Mouse (Mus musculus) liver, embryonic 15.5 days (tissue): ENCODE measurements around the gene Ubald1. TPM values are rescaled to one million over a fixed set of nuclear protein-coding genes. Genes with fewer than 3 reads are reported as not detected.

Source experiments
- ATAC-seq: fragments of 200-750 bp; cut with Nextera tagmentation; 2 replicates; pipeline ENCODE4 v1.8.0; 2017; ENCODE audit warnings: moderate number of reproducible peaks, mild to moderate bottlenecking, moderate library complexity; ENCODE audit not compliant: insufficient read depth
- H3K27ac ChIP-seq: fragments of 300-500 bp; sonication (generic); replicated peaks from 2 replicates; pipeline ENCODE4 v1.5.1; 2015; ENCODE audit warnings: mild to moderate bottlenecking, inconsistent platforms
- H3K27me3 ChIP-seq: fragments of 300-500 bp; sonication (generic); 2 replicates; pipeline ENCODE4 v1.6.1; 2015; ENCODE audit warnings: mild to moderate bottlenecking, inconsistent platforms
- H3K36me3 ChIP-seq: fragments of 300-500 bp; sonication (generic); replicated peaks from 2 replicates; pipeline ENCODE4 v1.6.1; 2015; ENCODE audit warnings: moderate library complexity, mild to moderate bottlenecking, inconsistent platforms
- H3K4me1 ChIP-seq: fragments of 300-500 bp; sonication (generic); replicated peaks from 2 replicates; pipeline ENCODE4 v1.6.1; 2015; ENCODE audit warnings: inconsistent platforms
- H3K4me2 ChIP-seq: fragments of 300-500 bp; sonication (generic); 2 replicates; pipeline ENCODE4 v1.6.1; 2015; ENCODE audit warnings: moderate library complexity, mild to moderate bottlenecking, inconsistent platforms
- H3K4me3 ChIP-seq: fragments of 300-500 bp; sonication (generic); replicated peaks from 2 replicates; pipeline ENCODE4 v1.5.1; 2015; ENCODE audit warnings: mild to moderate bottlenecking, inconsistent platforms
- H3K9ac ChIP-seq: fragments of 300-500 bp; sonication (generic); 2 replicates; pipeline ENCODE4 v1.6.1; 2015; ENCODE audit warnings: moderate library complexity, mild to moderate bottlenecking, inconsistent platforms
- H3K9me3 ChIP-seq: fragments of 300-500 bp; sonication (generic); replicated peaks from 2 replicates; pipeline ENCODE4 v1.6.1; 2016; ENCODE audit warnings: inconsistent platforms
- WGBS: fragments of 180-500 bp; shearing (Covaris S2); methylation state at CpG from one replicate; pipeline ENCODE4 v1.1.7; 2015; ENCODE audit warnings: mixed read lengths; ENCODE audit not compliant: insufficient replicate concordance; 5-methylcytosine and 5-hydroxymethylcytosine counted together
- polyA plus RNA-seq: library from polyadenylated mRNA; unstranded; fragments of >200 nt; fragmentation: Nextera tagmentation; extraction: Ambion mirVana; gene quantifications from 2 replicates; pipeline ENCODE4 v1.2.1, GENCODE M21; 2015

Ubald1 gene
- polyA plus RNA-seq, 1 experiment from 2014 or later, result 10.6 TPM

GRCm38 (mm10) chr16:4881400-4882351 lies 1.6 kb upstream of the Ubald1 start:
- Histone ChIP-seq H3K9ac (no peak overlapping the region), H3K4me2 (peak overlapping the region; percentile 92), H3K27me3 (no peaks in the 10 kb centered on the region), H3K27ac (peak overlapping the region; percentile 98), H3K4me1 (peaks cover 62% of the 10 kb centered on the region), H3K36me3 (no peaks in the 10 kb centered on the region), H3K4me3 (peak overlapping the region; percentile 88), H3K9me3 (no peaks in the 10 kb centered on the region)
- 59% methylated on average over 10 of the region's 10 CpGs for WGBS
- no peak for ATAC-seq

GRCm38 (mm10) chr16:4879708-4880124 lies 399 bp downstream of the Ubald1 start:
- WGBS, result under 1% methylated on average over 40 of the region's 40 CpGs
- ATAC-seq, result peak; percentile 68
- peaks cover 64% of the 10 kb centered on the region for H3K4me1 ChIP-seq
- peak overlapping the region; percentile 85 for H3K9ac ChIP-seq
- peaks cover 15% of the 10 kb centered on the region for H3K36me3 ChIP-seq
- no peaks in the 10 kb centered on the region for H3K27me3 ChIP-seq
- H3K4me3 ChIP-seq, result peak overlapping the region; percentile 88
- peak overlapping the region; percentile 92 for H3K4me2 ChIP-seq
- no peaks in the 10 kb centered on the region for H3K9me3 ChIP-seq
- peak overlapping the region; percentile 98 for H3K27ac ChIP-seq

GRCm38 (mm10) chr16:4879101-4879707 lies 911 bp downstream of the Ubald1 start:
- Histone ChIP-seq H3K4me3 (peak overlapping the region; percentile 88), H3K4me2 (peak overlapping the region; percentile 92), H3K9ac (peak overlapping the region; percentile 85), H3K27ac (peak overlapping the region; percentile 98), H3K27me3 (no peaks in the 10 kb centered on the region), H3K4me1 (peaks cover 65% of the 10 kb centered on the region), H3K9me3 (no peaks in the 10 kb centered on the region), H3K36me3 (peaks cover 20% of the 10 kb centered on the region)
- under 1% methylated on average over 54 of the region's 54 CpGs for WGBS
- peak; percentile 26 for ATAC-seq

- peak overlapping the region; percentile 85 for H3K9ac ChIP-seq
- H3K9me3 ChIP-seq, result no peaks in the 10 kb centered on the region
- peak overlapping the region; percentile 92 for H3K4me2 ChIP-seq
- H3K27ac ChIP-seq, result peak overlapping the region; percentile 98
- peaks cover 27% of the 10 kb centered on the region for H3K36me3 ChIP-seq
- WGBS, result 12% methylated on average over 5 of the region's 5 CpGs
- peak overlapping the region; percentile 88 for H3K4me3 ChIP-seq
- no peaks in the 10 kb centered on the region for H3K27me3 ChIP-seq
- no peak for ATAC-seq
- peaks cover 67% of the 10 kb centered on the region for H3K4me1 ChIP-seq
These were observed 1.8 kb downstream of the Ubald1 start for GRCm38 (mm10) chr16:4878192-4878885.

- Histone ChIP-seq H3K9ac (peak overlapping the region; percentile 85), H3K4me2 (peak overlapping the region; percentile 92), H3K9me3 (no peaks in the 10 kb centered on the region), H3K27me3 (no peaks in the 10 kb centered on the region), H3K36me3 (peaks cover 29% of the 10 kb centered on the region), H3K27ac (peak overlapping the region; percentile 98), H3K4me1 (peaks cover 69% of the 10 kb centered on the region), H3K4me3 (peak overlapping the region; percentile 88)
- ATAC-seq, result no peak
- 39% methylated on average over 3 of the region's 3 CpGs for WGBS
These were observed 2.4 kb downstream of the Ubald1 start for GRCm38 (mm10) chr16:4877701-4878100.

- Histone ChIP-seq H3K4me1 (peaks cover 66% of the 10 kb centered on the region), H3K9ac (no peak overlapping the region), H3K36me3 (peaks cover 29% of the 10 kb centered on the region), H3K4me2 (peak overlapping the region; percentile 92), H3K27ac (peak overlapping the region; percentile 98; the same call in 1 of the 2 replicates), H3K9me3 (no peaks in the 10 kb centered on the region), H3K27me3 (no peaks in the 10 kb centered on the region), H3K4me3 (no peak overlapping the region)
- no peak for ATAC-seq
- WGBS, result 61% methylated on average over 4 of the region's 4 CpGs
These were observed 2.9 kb downstream of the Ubald1 start for GRCm38 (mm10) chr16:4877195-4877594.

- H3K4me1 ChIP-seq, result peaks cover 61% of the 10 kb centered on the region
- 0 out of 2 replicates have a peak overlapping the region, but pooled peaks have one; percentile 6 for H3K27ac ChIP-seq
- peak overlapping the region; percentile 35 for H3K4me2 ChIP-seq
- 65% methylated on average over 8 of the region's 8 CpGs for WGBS
- no peaks in the 10 kb centered on the region for H3K27me3 ChIP-seq
- H3K9me3 ChIP-seq, result no peaks in the 10 kb centered on the region
- H3K4me3 ChIP-seq, result no peak overlapping the region
- peaks cover 29% of the 10 kb centered on the region for H3K36me3 ChIP-seq
- H3K9ac ChIP-seq, result no peak overlapping the region
- ATAC-seq, result no peak
These were observed 4.0 kb downstream of the Ubald1 start for GRCm38 (mm10) chr16:4876033-4876680.

GRCm38 (mm10) chr16:4875198-4876032 lies 4.7 kb downstream of the Ubald1 start:
- no peak overlapping the region for H3K4me3 ChIP-seq
- H3K9me3 ChIP-seq, result no peaks in the 10 kb centered on the region
- no peak for ATAC-seq
- WGBS, result 43% methylated on average over 23 of the region's 23 CpGs
- H3K27ac ChIP-seq, result 0 out of 2 replicates have a peak overlapping the region, but pooled peaks have one; percentile 6
- peaks cover 29% of the 10 kb centered on the region for H3K36me3 ChIP-seq
- H3K4me2 ChIP-seq, result peak overlapping the region; percentile 35
- H3K9ac ChIP-seq, result no peak overlapping the region
- peaks cover 55% of the 10 kb centered on the region for H3K4me1 ChIP-seq
- no peaks in the 10 kb centered on the region for H3K27me3 ChIP-seq

- no peak for ATAC-seq
- no peaks in the 10 kb centered on the region for H3K27me3 ChIP-seq
- peaks cover 33% of the 10 kb centered on the region for H3K4me1 ChIP-seq
- WGBS, result 80% methylated on average over 2 of the region's 2 CpGs
- no peak overlapping the region for H3K9ac ChIP-seq
- no peaks in the 10 kb centered on the region for H3K9me3 ChIP-seq
- H3K27ac ChIP-seq, result no peak overlapping the region
- no peak overlapping the region for H3K4me3 ChIP-seq
- no peak overlapping the region for H3K4me2 ChIP-seq
- H3K36me3 ChIP-seq, result peaks cover 31% of the 10 kb centered on the region
These were observed 8.2 kb downstream of the Ubald1 start for GRCm38 (mm10) chr16:4871926-4872325.

GRCm38 (mm10) chr16:4870490-4870889 lies 9.6 kb downstream of the Ubald1 start:
- no peak overlapping the region for H3K27ac ChIP-seq
- peaks cover 24% of the 10 kb centered on the region for H3K36me3 ChIP-seq
- no peak overlapping the region for H3K4me2 ChIP-seq
- ATAC-seq, result no peak
- H3K4me1 ChIP-seq, result peaks cover 19% of the 10 kb centered on the region
- WGBS, result 79% methylated on average over 5 of the region's 5 CpGs
- no peak overlapping the region for H3K9ac ChIP-seq
- H3K4me3 ChIP-seq, result no peak overlapping the region
- no peaks in the 10 kb centered on the region for H3K27me3 ChIP-seq
- H3K9me3 ChIP-seq, result no peaks in the 10 kb centered on the region
